Mouse (Mus musculus): Measurements from ENCODE around the gene Bcl11a. TPM values are rescaled to one million over a fixed set of nuclear protein-coding genes. Genes with fewer than 3 reads are reported as not detected.

Bcl11a gene
- polyA plus RNA-seq, 1 experiment from 2014 or later, result 105 TPM

- peak; percentile 13 for ATAC-seq (replicated peaks)
- 0 out of 2 replicates have a peak overlapping the region, but pooled peaks have one; percentile 1 for H3K4me3 ChIP-seq
- 34% methylated on average over 9 of the region's 9 CpGs for WGBS
Measured at GRCm38 (mm10) chr11:24095236-24095635, 17.4 kb downstream of the Bcl11a start.

GRCm38 (mm10) chr11:24095656-24096353 is 17.9 kb downstream of the Bcl11a start:
- Histone ChIP-seq H3K27me3 (replicated peaks) (no peaks in the 10 kb centered on the region), H3K9me3 (no peaks in the 10 kb centered on the region), H3K4me1 (peaks cover 85% of the 10 kb centered on the region), H3K4me2 (peak overlapping the region; percentile 38), H3K4me3 (no peak overlapping the region), H3K36me3 (replicated peaks) (no peaks in the 10 kb centered on the region), H3K9ac (no peak overlapping the region), H3K27ac (peak overlapping the region; percentile 75)
- 0 out of 2 replicates have a peak, but pooled peaks have one; percentile 27 for ATAC-seq (replicated peaks)
- WGBS, result 53% methylated on average over 7 of the region's 7 CpGs

More at GRCm38 (mm10) chr11:24095236-24095635, 17.4 kb downstream of the Bcl11a start:
- Histone ChIP-seq H3K9me3 (no peaks in the 10 kb centered on the region), H3K4me2 (peak overlapping the region; percentile 38), H3K27ac (peak overlapping the region; percentile 75), H3K9ac (no peak overlapping the region; the same call in 1 of the 2 replicates), H3K36me3 (replicated peaks) (no peaks in the 10 kb centered on the region), H3K4me1 (peaks cover 84% of the 10 kb centered on the region), H3K27me3 (replicated peaks) (no peaks in the 10 kb centered on the region)

DNA sequence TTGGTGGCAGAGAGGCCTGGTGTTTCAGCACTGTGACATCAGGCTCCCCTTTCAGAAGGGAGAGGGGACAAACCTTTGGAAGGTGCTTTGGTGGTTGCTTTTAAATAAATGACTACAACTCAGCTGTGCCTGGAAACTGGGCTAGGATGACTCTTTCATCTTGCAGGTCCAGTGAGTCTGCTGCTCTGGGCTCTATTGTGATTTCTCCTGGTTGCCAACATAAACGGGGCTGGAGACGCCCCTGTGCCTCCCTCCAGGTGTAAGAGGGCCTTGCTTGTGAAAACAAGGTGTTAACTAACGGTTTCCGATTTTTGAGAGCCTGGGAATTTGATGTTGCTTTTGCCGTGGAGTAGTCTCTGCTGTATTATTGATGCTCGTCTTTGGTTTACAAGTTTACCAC is 18.6 kb downstream of the Bcl11a start:
- H3K4me2 ChIP-seq, result peak overlapping the region; percentile 38
- peaks cover 86% of the 10 kb centered on the region for H3K4me1 ChIP-seq
- H3K27ac ChIP-seq, result peak overlapping the region; percentile 68
- H3K36me3 ChIP-seq (replicated peaks), result no peaks in the 10 kb centered on the region
- H3K4me3 ChIP-seq, result no peak overlapping the region
- WGBS, result 41% methylated on average over 6 of the region's 6 CpGs
- H3K9ac ChIP-seq, result no peak overlapping the region
- H3K9me3 ChIP-seq, result no peaks in the 10 kb centered on the region
- no peak for ATAC-seq (replicated peaks)
- no peaks in the 10 kb centered on the region for H3K27me3 ChIP-seq (replicated peaks)

- H3K4me3 ChIP-seq, result no peak overlapping the region
- H3K9me3 ChIP-seq, result no peaks in the 10 kb centered on the region
- peak overlapping the region; percentile 68 for H3K27ac ChIP-seq
- H3K4me2 ChIP-seq, result peak overlapping the region; percentile 38
- WGBS, result 21% methylated on average over 6 of the region's 6 CpGs
- no peaks in the 10 kb centered on the region for H3K36me3 ChIP-seq (replicated peaks)
- no peak overlapping the region for H3K9ac ChIP-seq
- no peak for ATAC-seq (replicated peaks)
- H3K4me1 ChIP-seq, result peaks cover 86% of the 10 kb centered on the region
- no peaks in the 10 kb centered on the region for H3K27me3 ChIP-seq (replicated peaks)
Measured at GRCm38 (mm10) chr11:24097026-24097425, 19.2 kb downstream of the Bcl11a start.

DNA sequence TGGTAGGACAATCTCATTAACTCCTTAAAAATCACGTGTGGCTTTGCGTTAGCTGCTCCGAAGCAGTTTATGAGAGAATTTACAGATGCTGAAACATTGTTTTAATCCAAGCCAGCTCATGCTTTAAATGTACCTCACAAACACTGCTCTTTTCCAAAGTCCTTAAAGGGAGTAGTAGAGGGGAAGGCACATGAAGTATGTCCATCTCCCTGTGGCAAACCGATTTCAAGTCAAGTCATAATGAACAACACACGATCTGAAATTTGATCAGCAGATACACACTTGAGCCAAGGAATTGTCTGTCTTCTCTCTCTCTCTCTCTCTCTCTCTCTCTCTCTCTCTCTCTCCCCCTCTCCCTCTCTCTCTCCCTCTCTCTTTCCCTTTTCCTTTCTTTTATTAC is 20.2 kb downstream of the Bcl11a start:
- H3K4me3 ChIP-seq, result no peak overlapping the region
- no peaks in the 10 kb centered on the region for H3K9me3 ChIP-seq
- no peak overlapping the region for H3K4me2 ChIP-seq
- WGBS, result 62% methylated on average over 5 of the region's 5 CpGs
- H3K27ac ChIP-seq, result peak overlapping the region; percentile 60; the same call in 1 of the 2 replicates
- H3K9ac ChIP-seq, result no peak overlapping the region
- no peak for ATAC-seq (replicated peaks)
- no peaks in the 10 kb centered on the region for H3K36me3 ChIP-seq (replicated peaks)
- H3K4me1 ChIP-seq, result peaks cover 84% of the 10 kb centered on the region
- H3K27me3 ChIP-seq (replicated peaks), result no peaks in the 10 kb centered on the region

DNA sequence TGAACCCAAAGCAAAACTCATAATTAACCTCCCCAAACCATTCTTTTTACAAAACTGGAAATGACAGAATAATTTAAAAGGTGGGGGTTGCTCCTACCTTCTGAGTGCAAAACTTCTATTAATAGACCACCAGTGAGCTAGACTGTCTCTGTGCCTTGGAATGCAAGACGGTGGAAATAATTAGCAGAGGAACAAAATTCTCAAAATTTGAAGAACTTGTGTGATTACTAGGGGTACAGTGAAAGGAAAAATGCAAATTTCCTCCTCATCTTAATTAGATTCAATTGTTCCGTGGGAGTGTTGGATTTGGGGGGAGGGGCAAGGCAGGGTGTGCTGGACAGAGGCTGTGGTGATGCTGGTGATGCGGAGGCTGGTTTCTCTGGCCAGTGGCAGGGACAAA is 20.8 kb downstream of the Bcl11a start:
- H3K4me1 ChIP-seq, result peaks cover 86% of the 10 kb centered on the region
- H3K36me3 ChIP-seq (replicated peaks), result no peaks in the 10 kb centered on the region
- H3K9ac ChIP-seq, result no peak overlapping the region
- ATAC-seq (replicated peaks), result no peak
- H3K4me2 ChIP-seq, result 0 out of 2 replicates have a peak overlapping the region, but pooled peaks have one; percentile 8
- 25% methylated on average over 3 of the region's 3 CpGs for WGBS
- no peaks in the 10 kb centered on the region for H3K9me3 ChIP-seq
- H3K27me3 ChIP-seq (replicated peaks), result no peaks in the 10 kb centered on the region
- H3K27ac ChIP-seq, result no peak overlapping the region
- H3K4me3 ChIP-seq, result no peak overlapping the region

- Histone ChIP-seq H3K4me2 (peak overlapping the region; percentile 33; the same call in 1 of the 2 replicates), H3K4me3 (no peak overlapping the region), H3K9ac (no peak overlapping the region), H3K4me1 (peaks cover 84% of the 10 kb centered on the region), H3K9me3 (no peaks in the 10 kb centered on the region), H3K36me3 (replicated peaks) (no peaks in the 10 kb centered on the region), H3K27ac (no peak overlapping the region), H3K27me3 (replicated peaks) (no peaks in the 10 kb centered on the region)
- no peak for ATAC-seq (replicated peaks)
- 79% methylated on average over 10 of the region's 10 CpGs for WGBS
Measured at GRCm38 (mm10) chr11:24099215-24099614, 21.4 kb downstream of the Bcl11a start.

GRCm38 (mm10) chr11:24099886-24100293 is 22.0 kb downstream of the Bcl11a start:
- no peaks in the 10 kb centered on the region for H3K9me3 ChIP-seq
- H3K4me2 ChIP-seq, result peak overlapping the region; percentile 33
- 22% methylated on average over 6 of the region's 7 CpGs for WGBS
- H3K9ac ChIP-seq, result no peak overlapping the region
- peaks cover 79% of the 10 kb centered on the region for H3K4me1 ChIP-seq
- H3K27ac ChIP-seq, result peak overlapping the region; percentile 38; the same call in 1 of the 2 replicates
- no peak for ATAC-seq (replicated peaks)
- no peaks in the 10 kb centered on the region for H3K27me3 ChIP-seq (replicated peaks)
- no peak overlapping the region for H3K4me3 ChIP-seq
- no peaks in the 10 kb centered on the region for H3K36me3 ChIP-seq (replicated peaks)

GRCm38 (mm10) chr11:24100449-24101070 is 22.7 kb downstream of the Bcl11a start:
- ATAC-seq (replicated peaks), result peak; percentile 25; the same call in 1 of the 2 replicates
- Histone ChIP-seq H3K9ac (no peak overlapping the region), H3K36me3 (replicated peaks) (no peaks in the 10 kb centered on the region), H3K4me3 (no peak overlapping the region), H3K4me1 (peaks cover 73% of the 10 kb centered on the region), H3K9me3 (no peaks in the 10 kb centered on the region), H3K27ac (peak overlapping the region; percentile 56; the same call in 1 of the 2 replicates), H3K27me3 (replicated peaks) (no peaks in the 10 kb centered on the region), H3K4me2 (no peak overlapping the region; the same call in 1 of the 2 replicates)
- WGBS, result 58% methylated on average over 4 of the region's 4 CpGs

- Histone ChIP-seq H3K4me2 (no peak overlapping the region), H3K4me1 (peaks cover 64% of the 10 kb centered on the region), H3K36me3 (replicated peaks) (no peaks in the 10 kb centered on the region), H3K9ac (no peak overlapping the region), H3K4me3 (no peak overlapping the region), H3K9me3 (no peaks in the 10 kb centered on the region), H3K27me3 (replicated peaks) (no peaks in the 10 kb centered on the region), H3K27ac (no peak overlapping the region)
- WGBS, result 89% methylated on average over 3 of the region's 3 CpGs
- no peak for ATAC-seq (replicated peaks)
Measured at GRCm38 (mm10) chr11:24101625-24102024, 23.8 kb downstream of the Bcl11a start.

GRCm38 (mm10) chr11:24102372-24102771 is 24.5 kb downstream of the Bcl11a start:
- Histone ChIP-seq H3K4me2 (no peak overlapping the region), H3K9ac (no peak overlapping the region), H3K27ac (no peak overlapping the region), H3K4me3 (no peak overlapping the region), H3K27me3 (replicated peaks) (no peaks in the 10 kb centered on the region), H3K36me3 (replicated peaks) (no peaks in the 10 kb centered on the region), H3K4me1 (peaks cover 61% of the 10 kb centered on the region), H3K9me3 (no peaks in the 10 kb centered on the region)
- no peak for ATAC-seq (replicated peaks)
- WGBS, result 73% methylated on average over 2 of the region's 2 CpGs

- no peak overlapping the region for H3K4me2 ChIP-seq
Measured at GRCm38 (mm10) chr11:24103128-24103742, 25.4 kb downstream of the Bcl11a start.

More at GRCm38 (mm10) chr11:24103128-24103742, 25.4 kb downstream of the Bcl11a start:
- Histone ChIP-seq H3K4me1 (peaks cover 57% of the 10 kb centered on the region), H3K9me3 (no peaks in the 10 kb centered on the region), H3K27ac (no peak overlapping the region), H3K36me3 (replicated peaks) (no peaks in the 10 kb centered on the region), H3K9ac (no peak overlapping the region), H3K4me3 (no peak overlapping the region), H3K27me3 (replicated peaks) (no peaks in the 10 kb centered on the region)
- WGBS, result 84% methylated on average over 6 of the region's 6 CpGs
- ATAC-seq (replicated peaks), result no peak
